Mouse (Mus musculus): Measurements from ENCODE around the gene Pdx1. TPM values are rescaled to one million over a fixed set of nuclear protein-coding genes. Genes with fewer than 3 reads are reported as not detected.

Gene Pdx1
- polyA plus RNA-seq (2015; fragmentation: Nextera tagmentation; extraction: Ambion mirVana): not detected in 2 replicates

- H3K9ac ChIP-seq: no peak within 1 kb of the TSS
- H3K27me3 ChIP-seq: peaks cover 94% of the 10 kb centered on the region
- no peak within 1 kb of the TSS for H3K27ac ChIP-seq (replicated peaks)
- H3K4me1 ChIP-seq (replicated peaks): no peaks in the 10 kb centered on the region
- no peak within 1 kb of the TSS for H3K4me3 ChIP-seq
- ATAC-seq (ENCODE audit: low FRiP score, low read depth): 0 out of 2 replicates have a peak, but pooled peaks have one; percentile 34
- H3K9me3 ChIP-seq: no peaks in the 10 kb centered on the region
- H3K4me2 ChIP-seq: no peak within 1 kb of the TSS
- WGBS: under 1% methylated on average over 43 of the region's 44 CpGs
- no peaks in the 10 kb centered on the region for H3K36me3 ChIP-seq
Measured at GRCm38 (mm10) chr5:147269926-147270672, at the start of gene Pdx1. Pdx1 (plus strand) TSS chr5:147269959.

GRCm38 (mm10) chr5:147227354-147228112, 42.2 kb upstream of the Pdx1 start:
- 16% methylated on average over 25 of the region's 25 CpGs for WGBS
- Histone ChIP-seq H3K4me3 (no peak overlapping the region), H3K9ac (no peak overlapping the region), H3K36me3 (no peaks in the 10 kb centered on the region), H3K4me1 (replicated peaks) (peaks cover 14% of the 10 kb centered on the region; the same call in 1 of the 2 replicates), H3K4me2 (no peak overlapping the region), H3K27ac (replicated peaks) (no peak overlapping the region), H3K27me3 (peaks cover 51% of the 10 kb centered on the region), H3K9me3 (no peaks in the 10 kb centered on the region)
- peak; percentile 88; the same call in 1 of the 2 replicates for ATAC-seq (ENCODE audit: low FRiP score, low read depth)

GRCm38 (mm10) chr5:147235406-147236309, 34.1 kb upstream of the Pdx1 start:
- no peaks in the 10 kb centered on the region for H3K9me3 ChIP-seq
- H3K4me3 ChIP-seq: no peak overlapping the region
- no peak overlapping the region for H3K4me2 ChIP-seq
- ATAC-seq (ENCODE audit: low FRiP score, low read depth): no peak
- no peak overlapping the region for H3K9ac ChIP-seq
- H3K27me3 ChIP-seq: 0 out of 2 replicates have a peak, but pooled peaks cover 4% of the 10 kb centered on the region
- no peaks in the 10 kb centered on the region for H3K36me3 ChIP-seq
- 62% methylated on average over 21 of the region's 21 CpGs for WGBS
- H3K27ac ChIP-seq (replicated peaks): no peak overlapping the region
- no peaks in the 10 kb centered on the region for H3K4me1 ChIP-seq (replicated peaks)

GRCm38 (mm10) chr5:147243908-147244307, 25.9 kb upstream of the Pdx1 start:
- no peak for ATAC-seq (ENCODE audit: low FRiP score, low read depth)
- Histone ChIP-seq H3K27ac (replicated peaks) (no peak overlapping the region), H3K36me3 (no peaks in the 10 kb centered on the region), H3K4me1 (replicated peaks) (no peaks in the 10 kb centered on the region), H3K9me3 (no peaks in the 10 kb centered on the region), H3K27me3 (no peaks in the 10 kb centered on the region), H3K4me3 (no peak overlapping the region), H3K9ac (no peak overlapping the region), H3K4me2 (no peak overlapping the region)
- WGBS: 84% methylated on average over 7 of the region's 7 CpGs

- 100% methylated on average over 1 of the region's 1 CpGs for WGBS
- H3K4me2 ChIP-seq: no peak overlapping the region
- H3K9me3 ChIP-seq: no peaks in the 10 kb centered on the region
- no peaks in the 10 kb centered on the region for H3K4me1 ChIP-seq (replicated peaks)
- peaks cover 31% of the 10 kb centered on the region for H3K27me3 ChIP-seq
- no peak for ATAC-seq (ENCODE audit: low FRiP score, low read depth)
- H3K4me3 ChIP-seq: no peak overlapping the region
- H3K9ac ChIP-seq: no peak overlapping the region
- H3K36me3 ChIP-seq: no peaks in the 10 kb centered on the region
- no peak overlapping the region for H3K27ac ChIP-seq (replicated peaks)
Measured at GRCm38 (mm10) chr5:147260189-147260588, 9.6 kb upstream of the Pdx1 start.

- Histone ChIP-seq H3K4me3 (no peak overlapping the region), H3K9me3 (no peaks in the 10 kb centered on the region), H3K4me2 (no peak overlapping the region), H3K27me3 (peaks cover 37% of the 10 kb centered on the region), H3K9ac (no peak overlapping the region), H3K36me3 (no peaks in the 10 kb centered on the region), H3K27ac (replicated peaks) (no peak overlapping the region), H3K4me1 (replicated peaks) (no peaks in the 10 kb centered on the region)
- WGBS: 66% methylated on average over 4 of the region's 4 CpGs
- no peak for ATAC-seq (ENCODE audit: low FRiP score, low read depth)
Measured at GRCm38 (mm10) chr5:147260778-147261177, 9.0 kb upstream of the Pdx1 start.

- no peak for ATAC-seq (ENCODE audit: low FRiP score, low read depth)
- Histone ChIP-seq H3K27ac (replicated peaks) (no peak overlapping the region), H3K27me3 (peaks cover 49% of the 10 kb centered on the region), H3K4me2 (no peak overlapping the region), H3K4me1 (replicated peaks) (no peaks in the 10 kb centered on the region), H3K9ac (no peak overlapping the region), H3K4me3 (no peak overlapping the region), H3K9me3 (no peaks in the 10 kb centered on the region), H3K36me3 (no peaks in the 10 kb centered on the region)
- 50% methylated on average over 11 of the region's 11 CpGs for WGBS
Measured at GRCm38 (mm10) chr5:147261899-147262541, 7.7 kb upstream of the Pdx1 start.

- ATAC-seq (ENCODE audit: low FRiP score, low read depth): no peak
- H3K4me3 ChIP-seq: no peak overlapping the region
- no peaks in the 10 kb centered on the region for H3K4me1 ChIP-seq (replicated peaks)
- no peaks in the 10 kb centered on the region for H3K9me3 ChIP-seq
- H3K9ac ChIP-seq: no peak overlapping the region
- peaks cover 67% of the 10 kb centered on the region for H3K27me3 ChIP-seq
- no peak overlapping the region for H3K4me2 ChIP-seq
- no peaks in the 10 kb centered on the region for H3K36me3 ChIP-seq
- 63% methylated on average over 4 of the region's 4 CpGs for WGBS
- H3K27ac ChIP-seq (replicated peaks): no peak overlapping the region
Measured at GRCm38 (mm10) chr5:147263945-147264344, 5.8 kb upstream of the Pdx1 start.

GRCm38 (mm10) chr5:147267434-147267833, 2.3 kb upstream of the Pdx1 start:
- ATAC-seq (ENCODE audit: low FRiP score, low read depth): no peak
- 15% methylated on average over 6 of the region's 6 CpGs for WGBS
- no peaks in the 10 kb centered on the region for H3K4me1 ChIP-seq (replicated peaks)

GRCm38 (mm10) chr5:147268728-147269127, 1.0 kb upstream of the Pdx1 start:
- Histone ChIP-seq H3K36me3 (no peaks in the 10 kb centered on the region), H3K9me3 (no peaks in the 10 kb centered on the region), H3K9ac (no peak overlapping the region), H3K4me2 (no peak overlapping the region), H3K27me3 (peaks cover 92% of the 10 kb centered on the region), H3K27ac (replicated peaks) (no peak overlapping the region), H3K4me1 (replicated peaks) (no peaks in the 10 kb centered on the region), H3K4me3 (no peak overlapping the region)
- no peak for ATAC-seq (ENCODE audit: low FRiP score, low read depth)
- WGBS: under 1% methylated on average over 8 of the region's 8 CpGs

More at GRCm38 (mm10) chr5:147267434-147267833, 2.3 kb upstream of the Pdx1 start:
- Histone ChIP-seq H3K9me3 (no peaks in the 10 kb centered on the region), H3K27me3 (peaks cover 89% of the 10 kb centered on the region), H3K4me2 (no peak overlapping the region), H3K9ac (no peak overlapping the region), H3K36me3 (no peaks in the 10 kb centered on the region), H3K4me3 (no peak overlapping the region), H3K27ac (replicated peaks) (no peak overlapping the region)

- Histone ChIP-seq H3K4me2 (no peak overlapping the region), H3K9me3 (no peaks in the 10 kb centered on the region), H3K4me3 (no peak overlapping the region), H3K9ac (no peak overlapping the region), H3K4me1 (replicated peaks) (no peaks in the 10 kb centered on the region), H3K27ac (replicated peaks) (no peak overlapping the region), H3K36me3 (no peaks in the 10 kb centered on the region), H3K27me3 (peaks cover 92% of the 10 kb centered on the region)
- ATAC-seq (ENCODE audit: low FRiP score, low read depth): no peak
- WGBS: 4% methylated on average over 6 of the region's 6 CpGs
Measured at GRCm38 (mm10) chr5:147269371-147269770, 388 bp upstream of the Pdx1 start.
